Mouse (Mus musculus) heart, embryonic 12.5 days (tissue): Measurements from ENCODE around the gene Cks2. TPM values are rescaled to one million over a fixed set of nuclear protein-coding genes. Genes with fewer than 3 reads are reported as not detected.
"Not testable (repeated sequence)": the region's sequence is repeated elsewhere in the genome, so short reads cannot be mapped to it uniquely, and the experiment has no call there.

Experiments
- ATAC-seq: fragments of 200-750 bp; cut with Nextera tagmentation; 2 replicates; pipeline ENCODE4 v1.8.0; 2017; ENCODE audit warnings: moderate TSS enrichment, moderate library complexity; ENCODE audit not compliant: insufficient number of reproducible peaks, low FRiP score
- H3K27ac ChIP-seq: fragments of 300-500 bp; sonication (generic); 2 replicates; pipeline ENCODE4 v1.5.1; 2016; ENCODE audit warnings: mild to moderate bottlenecking, moderate library complexity; ENCODE audit not compliant: poor library complexity, severe bottlenecking
- H3K27me3 ChIP-seq: fragments of 300-500 bp; sonication (generic); replicated peaks from 2 replicates; pipeline ENCODE4 v1.6.1; 2016; ENCODE audit warnings: mild to moderate bottlenecking, moderate library complexity
- H3K36me3 ChIP-seq: fragments of 300-500 bp; sonication (generic); 2 replicates; pipeline ENCODE4 v1.6.1; 2016; ENCODE audit warnings: mild to moderate bottlenecking, moderate library complexity
- H3K4me1 ChIP-seq: fragments of 300-500 bp; sonication (generic); replicated peaks from 2 replicates; pipeline ENCODE4 v1.6.1; 2016; ENCODE audit warnings: mild to moderate bottlenecking
- H3K4me2 ChIP-seq: fragments of 300-500 bp; sonication (generic); 2 replicates; pipeline ENCODE4 v1.6.1; 2016; ENCODE audit warnings: mild to moderate bottlenecking, moderate library complexity
- H3K4me3 ChIP-seq: fragments of 300-500 bp; sonication (generic); 2 replicates; pipeline ENCODE4 v1.5.1; 2016; ENCODE audit warnings: mild to moderate bottlenecking
- H3K9ac ChIP-seq: fragments of 300-500 bp; sonication (generic); 2 replicates; pipeline ENCODE4 v1.6.1; 2016; ENCODE audit warnings: mild to moderate bottlenecking, moderate library complexity
- H3K9me3 ChIP-seq: fragments of 300-500 bp; sonication (generic); replicated peaks from 2 replicates; pipeline ENCODE4 v1.6.1; 2016; ENCODE audit warnings: mild to moderate bottlenecking, moderate library complexity
- WGBS: fragments of 180-500 bp; shearing (Covaris S2); methylation state at CpG from one replicate; pipeline ENCODE4 v1.1.7; 2016; 5-methylcytosine and 5-hydroxymethylcytosine counted together
- polyA plus RNA-seq: library from polyadenylated mRNA; unstranded; fragments of >200 nt; fragmentation: Nextera tagmentation; extraction: Ambion mirVana; gene quantifications from 2 replicates; pipeline ENCODE4 v1.2.1, GENCODE M21; 2016

Cks2 gene
- polyA plus RNA-seq, 1 experiment from 2014 or later = 247 TPM

DNA sequence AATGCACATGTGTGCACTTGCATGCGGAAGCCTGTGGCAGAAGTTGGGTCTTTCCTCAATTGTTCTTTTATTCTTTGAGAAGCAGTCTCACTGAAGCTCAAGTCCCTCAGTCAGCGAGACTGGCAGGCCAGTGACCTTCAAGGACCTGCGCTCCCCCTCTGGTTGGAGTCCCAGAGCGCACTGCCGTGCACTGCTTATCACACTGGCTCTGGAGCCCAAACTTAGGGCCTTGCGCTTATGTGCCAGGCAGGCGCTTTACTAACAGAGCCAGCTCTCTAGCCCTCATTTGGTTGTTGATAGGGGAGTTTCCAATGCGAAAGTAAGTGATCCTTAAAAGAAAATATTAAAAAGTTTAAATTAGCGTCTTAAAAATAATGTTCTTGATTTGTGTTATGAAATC is 8.9 kb downstream of the Cks2 start:
- Histone ChIP-seq H3K27me3 (no peaks in the 10 kb centered on the region), H3K4me3 (no peak overlapping the region), H3K4me1 (peaks cover 15% of the 10 kb centered on the region), H3K27ac (no peak overlapping the region), H3K4me2 (no peak overlapping the region), H3K9ac (no peak overlapping the region), H3K9me3 (no peaks in the 10 kb centered on the region), H3K36me3 (peaks cover 67% of the 10 kb centered on the region)
- 81% methylated on average over 9 of the region's 9 CpGs for WGBS
- no peak for ATAC-seq

DNA sequence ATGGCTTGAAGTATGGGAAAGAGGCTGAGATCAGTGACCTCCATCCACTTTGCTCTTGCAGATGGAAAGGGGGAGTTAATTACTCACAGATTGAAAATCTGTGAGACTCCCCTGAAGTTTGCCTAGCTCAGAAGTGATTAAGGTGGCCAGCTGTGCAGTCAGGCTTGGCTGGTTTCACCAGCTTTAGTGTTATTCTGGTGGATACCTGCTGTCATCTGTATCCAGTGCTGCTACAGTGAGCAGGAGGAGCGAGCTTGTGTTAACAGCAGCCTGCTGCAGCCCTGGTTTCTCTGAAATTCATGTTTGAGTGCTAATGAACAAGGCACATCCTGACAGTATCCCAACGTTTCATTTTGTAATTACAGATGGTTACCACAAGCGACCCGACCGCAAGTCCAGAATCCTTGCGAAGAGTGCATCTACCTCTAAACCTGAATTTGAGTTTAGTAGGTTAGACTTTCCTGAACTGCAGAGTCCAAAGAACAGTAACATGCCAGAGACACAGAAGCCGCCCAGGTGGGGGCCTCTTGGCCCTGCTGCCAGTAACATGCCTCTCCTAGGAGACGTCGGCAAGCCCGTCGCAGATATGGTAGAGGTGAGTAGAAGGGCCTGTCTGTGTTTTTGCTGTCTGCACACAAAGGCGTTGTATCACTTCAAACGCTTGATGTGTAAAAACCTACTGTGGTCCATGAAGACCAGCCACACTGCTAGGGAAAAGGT is 11.6 kb downstream of the Cks2 start:
- H3K9me3 ChIP-seq = no peaks in the 10 kb centered on the region
- 91% methylated on average over 13 of the region's 13 CpGs for WGBS
- no peak overlapping the region for H3K4me3 ChIP-seq
- no peaks in the 10 kb centered on the region for H3K27me3 ChIP-seq
- no peak overlapping the region for H3K4me2 ChIP-seq
- peaks cover 8% of the 10 kb centered on the region; the same call in 1 of the 2 replicates for H3K4me1 ChIP-seq
- H3K36me3 ChIP-seq = peaks cover 85% of the 10 kb centered on the region
- no peak for ATAC-seq
- H3K9ac ChIP-seq = no peak overlapping the region
- no peak overlapping the region for H3K27ac ChIP-seq

DNA sequence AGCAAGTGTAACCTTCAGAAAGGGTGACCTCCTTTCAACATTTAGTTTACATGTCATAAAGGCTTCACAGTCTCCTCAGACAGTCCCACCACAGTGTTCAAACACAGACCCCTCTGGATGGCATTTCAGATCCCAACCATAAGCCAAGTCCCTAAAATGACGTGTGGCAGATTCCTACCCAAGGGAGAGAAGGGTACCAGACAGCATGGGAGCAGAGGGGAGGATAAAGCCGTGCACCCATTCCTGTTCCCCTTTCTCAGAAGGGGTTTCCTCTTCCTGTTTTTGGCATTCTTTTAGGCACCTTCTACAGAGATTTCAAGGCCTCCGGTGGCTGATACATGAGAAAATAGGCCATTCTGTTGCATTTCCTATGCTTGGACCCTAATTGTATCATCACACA is 13.1 kb downstream of the Cks2 start:
- no peaks in the 10 kb centered on the region for H3K9me3 ChIP-seq
- H3K27ac ChIP-seq = no peak overlapping the region
- 0 out of 2 replicates have a peak, but pooled peaks cover 3% of the 10 kb centered on the region for H3K4me1 ChIP-seq
- H3K4me3 ChIP-seq = no peak overlapping the region
- H3K36me3 ChIP-seq = peaks cover 92% of the 10 kb centered on the region
- no peak for ATAC-seq
- no peak overlapping the region for H3K9ac ChIP-seq
- H3K27me3 ChIP-seq = no peaks in the 10 kb centered on the region
- no peak overlapping the region for H3K4me2 ChIP-seq
- 89% methylated on average over 3 of the region's 3 CpGs for WGBS

GRCm38 (mm10) chr13:51659573-51659972 is 14.5 kb downstream of the Cks2 start:
- Histone ChIP-seq H3K36me3 (peaks cover 95% of the 10 kb centered on the region), H3K27ac (no peak overlapping the region), H3K27me3 (no peaks in the 10 kb centered on the region), H3K4me3 (no peak overlapping the region), H3K4me1 (no peaks in the 10 kb centered on the region), H3K4me2 (no peak overlapping the region), H3K9ac (no peak overlapping the region), H3K9me3 (no peaks in the 10 kb centered on the region)
- ATAC-seq = no peak
- WGBS = 94% methylated on average over 7 of the region's 7 CpGs

DNA sequence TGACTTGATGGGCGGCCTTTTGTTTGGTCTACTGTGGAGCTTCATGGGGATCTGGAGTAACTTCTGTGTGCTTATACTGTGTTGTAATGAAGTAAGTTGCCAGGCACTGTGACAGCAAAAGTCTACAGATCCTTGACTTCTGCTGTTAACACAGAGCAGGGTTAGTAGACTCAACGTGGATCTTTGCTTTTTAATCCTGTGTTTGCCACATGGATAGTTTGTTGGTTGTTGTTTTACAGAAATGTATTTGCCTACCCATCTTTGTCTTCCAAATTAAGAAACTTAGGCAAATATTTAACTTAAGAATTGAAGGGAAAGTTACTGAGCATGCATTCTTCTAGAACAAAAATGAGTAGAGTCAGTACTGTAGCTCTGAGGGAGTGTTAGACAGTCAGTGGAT is 18.5 kb downstream of the Cks2 start:
- 87% methylated on average over 2 of the region's 2 CpGs for WGBS
- Histone ChIP-seq H3K27me3 (no peaks in the 10 kb centered on the region), H3K9ac (no peak overlapping the region), H3K36me3 (peaks cover 95% of the 10 kb centered on the region), H3K4me2 (no peak overlapping the region), H3K9me3 (no peaks in the 10 kb centered on the region), H3K27ac (no peak overlapping the region), H3K4me3 (no peak overlapping the region), H3K4me1 (no peaks in the 10 kb centered on the region)
- no peak for ATAC-seq

DNA sequence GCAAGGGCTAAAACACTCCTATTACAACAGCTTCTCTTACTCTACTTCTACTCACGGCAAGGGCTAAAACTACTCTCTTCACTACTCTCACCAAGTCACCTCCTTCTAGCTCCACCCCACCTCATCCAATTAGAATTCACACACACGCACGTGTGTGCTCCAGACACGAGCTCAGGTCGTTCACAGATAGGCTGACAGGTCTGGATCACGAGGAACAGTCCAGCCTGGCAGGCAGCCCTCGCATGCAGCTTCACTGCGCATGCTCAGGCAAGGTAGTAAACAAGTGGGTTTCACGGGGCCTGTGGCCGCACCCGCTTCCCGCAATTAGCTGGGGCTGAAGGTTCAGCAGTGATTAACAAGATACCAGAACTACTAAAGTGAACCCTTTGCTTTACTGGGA is 23.2 kb downstream of the Cks2 start:
- WGBS = 89% methylated on average over 12 of the region's 12 CpGs
- not testable (repeated sequence) for ATAC-seq
- peaks cover 85% of the 10 kb centered on the region for H3K36me3 ChIP-seq

GRCm38 (mm10) chr13:51676641-51677040 is 31.6 kb downstream of the Cks2 start:
- Histone ChIP-seq H3K36me3 (peaks cover 91% of the 10 kb centered on the region), H3K4me3 (no peak overlapping the region), H3K27ac (no peak overlapping the region), H3K4me1 (peaks cover 23% of the 10 kb centered on the region), H3K9ac (no peak overlapping the region), H3K9me3 (no peaks in the 10 kb centered on the region), H3K27me3 (no peaks in the 10 kb centered on the region), H3K4me2 (no peak overlapping the region)
- 63% methylated on average over 4 of the region's 4 CpGs for WGBS
- ATAC-seq = no peak

More for the DNA sequence above, 23.2 kb downstream of the Cks2 start:
- H3K4me2 ChIP-seq, H3K4me1 ChIP-seq, H3K9ac ChIP-seq, H3K27me3 ChIP-seq, H3K27ac ChIP-seq, H3K9me3 ChIP-seq, H3K4me3 ChIP-seq: not testable (repeated sequence)

DNA sequence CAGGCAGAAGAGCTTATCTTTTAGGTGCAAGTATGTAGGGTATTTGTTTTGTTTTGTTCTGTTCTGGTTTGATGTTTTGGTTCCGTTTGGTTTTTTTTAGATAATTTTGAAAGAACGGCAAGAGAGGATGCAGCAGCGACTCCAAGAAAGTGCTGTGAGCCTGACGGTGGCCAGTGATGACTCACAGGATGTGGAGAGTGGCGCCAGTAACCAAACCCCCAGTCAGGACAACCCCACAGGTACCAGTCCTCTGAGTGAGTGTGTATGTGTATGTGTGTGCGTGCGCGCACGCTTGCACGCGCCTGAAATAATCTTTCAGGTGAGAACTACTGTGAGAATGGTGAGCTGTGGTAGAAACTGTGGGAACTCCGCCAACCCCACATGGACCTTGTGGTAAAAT is 32.0 kb downstream of the Cks2 start:
- Histone ChIP-seq H3K27me3 (no peaks in the 10 kb centered on the region), H3K4me3 (no peak overlapping the region), H3K27ac (no peak overlapping the region), H3K9ac (no peak overlapping the region), H3K9me3 (no peaks in the 10 kb centered on the region), H3K4me2 (no peak overlapping the region), H3K4me1 (peaks cover 23% of the 10 kb centered on the region), H3K36me3 (peaks cover 91% of the 10 kb centered on the region)
- WGBS = 88% methylated on average over 12 of the region's 12 CpGs
- ATAC-seq = no peak

DNA sequence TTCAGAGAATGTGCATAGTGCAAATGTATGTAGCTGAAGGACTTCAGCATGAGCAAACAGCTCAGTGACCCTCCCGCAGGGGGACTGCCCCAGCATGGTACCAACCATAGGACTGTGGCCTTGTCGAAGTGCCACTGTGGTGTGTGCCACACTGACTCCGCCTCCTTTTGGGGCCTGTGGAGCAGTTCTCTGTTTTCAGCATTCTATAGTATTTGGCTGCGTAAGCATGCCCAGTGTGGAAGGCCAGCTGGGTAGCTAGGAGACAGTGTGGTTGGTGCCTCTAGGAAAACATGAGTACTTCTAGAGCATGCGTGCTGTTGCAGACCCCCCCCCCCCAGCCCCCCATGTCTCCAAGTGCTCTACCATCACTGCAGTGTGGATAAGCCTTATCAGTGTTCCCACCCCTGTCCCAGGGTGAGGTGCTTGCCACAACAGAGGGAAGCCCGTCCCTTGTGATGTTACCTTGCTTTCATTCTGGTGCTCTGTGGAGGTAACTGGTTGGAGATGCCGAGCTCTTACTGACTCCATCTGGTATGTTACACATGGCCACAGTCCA is 32.7 kb downstream of the Cks2 start:
- H3K4me2 ChIP-seq = no peak overlapping the region
- peaks cover 23% of the 10 kb centered on the region for H3K4me1 ChIP-seq
- H3K27ac ChIP-seq = no peak overlapping the region
- no peak overlapping the region for H3K9ac ChIP-seq
- H3K9me3 ChIP-seq = no peaks in the 10 kb centered on the region
- H3K36me3 ChIP-seq = peaks cover 98% of the 10 kb centered on the region
- H3K27me3 ChIP-seq = no peaks in the 10 kb centered on the region
- H3K4me3 ChIP-seq = no peak overlapping the region
- WGBS = 81% methylated on average over 7 of the region's 7 CpGs
- ATAC-seq = no peak

- H3K4me2 ChIP-seq = no peak overlapping the region
- no peaks in the 10 kb centered on the region for H3K27me3 ChIP-seq
- no peak overlapping the region for H3K9ac ChIP-seq
- peaks cover 99% of the 10 kb centered on the region for H3K36me3 ChIP-seq
- WGBS = 90% methylated on average over 6 of the region's 6 CpGs
- no peaks in the 10 kb centered on the region for H3K9me3 ChIP-seq
- no peak for ATAC-seq
- no peak overlapping the region for H3K4me3 ChIP-seq
- H3K27ac ChIP-seq = no peak overlapping the region
- peaks cover 23% of the 10 kb centered on the region for H3K4me1 ChIP-seq
Observed at GRCm38 (mm10) chr13:51678687-51679086, 33.7 kb downstream of the Cks2 start.

GRCm38 (mm10) chr13:51679332-51679731 is 34.3 kb downstream of the Cks2 start:
- Histone ChIP-seq H3K4me1 (peaks cover 23% of the 10 kb centered on the region), H3K27ac (no peak overlapping the region), H3K4me3 (no peak overlapping the region), H3K9ac (no peak overlapping the region), H3K27me3 (no peaks in the 10 kb centered on the region), H3K4me2 (no peak overlapping the region), H3K9me3 (no peaks in the 10 kb centered on the region), H3K36me3 (peaks cover 97% of the 10 kb centered on the region)
- WGBS = 46% methylated on average over 4 of the region's 4 CpGs
- ATAC-seq = no peak

DNA sequence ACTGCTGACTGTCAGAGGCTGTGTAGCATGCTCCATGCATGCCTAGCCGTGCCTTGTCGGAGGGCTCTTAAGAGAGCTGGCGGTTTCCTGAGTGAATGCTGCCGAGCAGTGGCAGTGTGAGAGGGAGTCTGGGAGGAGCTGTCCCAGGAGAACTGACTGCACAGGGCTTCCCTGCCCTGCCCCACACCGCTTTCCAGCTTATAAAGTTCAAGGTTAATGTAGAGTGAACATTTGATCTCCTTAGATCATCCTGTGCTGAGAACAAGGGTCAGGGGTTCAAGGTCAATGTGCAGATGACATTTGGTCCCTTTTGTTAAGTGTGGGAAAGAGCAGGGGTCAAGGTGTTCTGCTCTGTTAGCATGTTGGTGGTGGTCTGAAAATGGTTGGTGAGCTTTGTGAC is 36.0 kb downstream of the Cks2 start:
- Histone ChIP-seq H3K9me3 (no peaks in the 10 kb centered on the region), H3K4me3 (no peak overlapping the region), H3K4me2 (no peak overlapping the region), H3K27ac (no peak overlapping the region), H3K4me1 (peaks cover 20% of the 10 kb centered on the region), H3K36me3 (peaks cover 97% of the 10 kb centered on the region), H3K9ac (no peak overlapping the region), H3K27me3 (no peaks in the 10 kb centered on the region)
- ATAC-seq = no peak
- WGBS = 58% methylated on average over 5 of the region's 5 CpGs
